Mouse (Mus musculus) kidney, postnatal 0 days (tissue): ENCODE measurements at regions not wholly inside any gene's neighbourhood (a gene's known extent, or its start where the extent isn't known, plus 50 kb on each side); places are given as distances from the start of the nearest gene placed in this dataset.

Source experiments
- ATAC-seq: fragments of 200-750 bp; cut with Nextera tagmentation; replicated peaks from 2 replicates; pipeline ENCODE4 v1.8.0; 2017; ENCODE audit warnings: low read depth, moderate number of reproducible peaks, moderate TSS enrichment, moderate library complexity; ENCODE audit not compliant: low FRiP score
- DNase-seq: peaks from one replicate; pipeline ENCODE4 v3.0.0-alpha.2; 2016; ENCODE audit warnings: low spot score
- H3K27ac ChIP-seq: fragments of 300-500 bp; sonication (generic); 2 replicates; pipeline ENCODE4 v1.5.1; 2014; ENCODE audit warnings: mild to moderate bottlenecking
- H3K27me3 ChIP-seq: fragments of 300-500 bp; sonication (generic); 2 replicates; pipeline ENCODE4 v1.6.1; 2014; ENCODE audit warnings: low read length, mixed read lengths; ENCODE audit not compliant: insufficient read depth
- H3K36me3 ChIP-seq: fragments of 300-500 bp; sonication (generic); 2 replicates; pipeline ENCODE4 v1.6.1; 2014; ENCODE audit warnings: low read length, mixed read lengths; ENCODE audit not compliant: insufficient read depth
- H3K4me1 ChIP-seq: fragments of 300-500 bp; sonication (generic); replicated peaks from 2 replicates; pipeline ENCODE4 v1.6.1; 2014; ENCODE audit warnings: antibody characterized with exemption, low read length, mixed read lengths; ENCODE audit not compliant: insufficient read depth
- H3K4me2 ChIP-seq: fragments of 300-500 bp; sonication (generic); 2 replicates; pipeline ENCODE4 v1.6.1; 2014; ENCODE audit warnings: mild to moderate bottlenecking, low read length, moderate library complexity, mixed read lengths
- H3K4me3 ChIP-seq: fragments of 300-500 bp; sonication (generic); replicated peaks from 2 replicates; pipeline ENCODE4 v1.5.1; 2014; ENCODE audit warnings: low read depth, low read length
- H3K9ac ChIP-seq: fragments of 300-500 bp; sonication (generic); 2 replicates; pipeline ENCODE4 v1.6.1; 2014; ENCODE audit warnings: low read depth, low read length
- H3K9me3 ChIP-seq: fragments of 300-500 bp; sonication (generic); replicated peaks from 2 replicates; pipeline ENCODE4 v1.6.1; 2016; ENCODE audit warnings: low read length, inconsistent platforms, mixed read lengths
- CTCF ChIP-seq: IDR thresholded peaks from 2 replicates; pipeline ENCODE4 v1.5.1; 2016; ENCODE audit warnings: antibody characterized with exemption, low read depth, mild to moderate bottlenecking, moderate library complexity
- WGBS: fragments of 180-500 bp; shearing (Covaris S2); extraction: QIAGEN DNeasy Blood & Tissue Kit; methylation state at CpG from one replicate; pipeline ENCODE4 v1.1.7; 2014; 5-methylcytosine and 5-hydroxymethylcytosine counted together

- peak; percentile 8 for DNase-seq
- no peak for TF ChIP-seq CTCF
- Histone ChIP-seq H3K27me3 (no peaks in the 10 kb centered on the region), H3K9me3 (no peaks in the 10 kb centered on the region), H3K27ac (no peak overlapping the region), H3K36me3 (no peaks in the 10 kb centered on the region), H3K4me1 (no peaks in the 10 kb centered on the region), H3K9ac (no peak overlapping the region), H3K4me2 (no peak overlapping the region), H3K4me3 (no peak overlapping the region)
- no peak for ATAC-seq
- WGBS = 28% methylated on average over 6 of the region's 6 CpGs
Measured at GRCm38 (mm10) chr9:52853338-52853737, 173.8 kb upstream of the AI593442 start.

- no peak for TF ChIP-seq CTCF
- no peak overlapping the region for H3K4me3 ChIP-seq
- H3K27ac ChIP-seq = no peak overlapping the region
- no peaks in the 10 kb centered on the region for H3K36me3 ChIP-seq
- no peaks in the 10 kb centered on the region for H3K4me1 ChIP-seq
- ATAC-seq (no peak), DNase-seq (no peak)
- no peak overlapping the region for H3K9ac ChIP-seq
- no peaks in the 10 kb centered on the region for H3K27me3 ChIP-seq
- no peak overlapping the region for H3K4me2 ChIP-seq
- WGBS = 75% methylated on average over 2 of the region's 2 CpGs
- H3K9me3 ChIP-seq = no peaks in the 10 kb centered on the region
Measured at GRCm38 (mm10) chr9:52850552-52850951, 171.0 kb upstream of the AI593442 start.

GRCm38 (mm10) chr9:52849931-52850330 is 170.4 kb upstream of the AI593442 start:
- ATAC-seq (no peak), DNase-seq (no peak)
- no peaks in the 10 kb centered on the region for H3K4me1 ChIP-seq
- 68% methylated on average over 3 of the region's 3 CpGs for WGBS
- no peaks in the 10 kb centered on the region for H3K27me3 ChIP-seq
- no peaks in the 10 kb centered on the region for H3K36me3 ChIP-seq
- no peaks in the 10 kb centered on the region for H3K9me3 ChIP-seq
- H3K27ac ChIP-seq = no peak overlapping the region
- no peak overlapping the region for H3K9ac ChIP-seq
- H3K4me3 ChIP-seq = no peak overlapping the region
- no peak for TF ChIP-seq CTCF
- no peak overlapping the region for H3K4me2 ChIP-seq

- 77% methylated on average over 4 of the region's 4 CpGs for WGBS
- H3K4me3 ChIP-seq = no peak overlapping the region
- H3K9ac ChIP-seq = no peak overlapping the region
- ATAC-seq = no peak
- no peak for DNase-seq
- no peak for TF ChIP-seq CTCF
- H3K4me2 ChIP-seq = no peak overlapping the region
- H3K9me3 ChIP-seq = no peaks in the 10 kb centered on the region
- no peaks in the 10 kb centered on the region for H3K4me1 ChIP-seq
- no peaks in the 10 kb centered on the region for H3K27me3 ChIP-seq
- no peaks in the 10 kb centered on the region for H3K36me3 ChIP-seq
- no peak overlapping the region for H3K27ac ChIP-seq
Measured at GRCm38 (mm10) chr9:52841105-52841504, 161.5 kb upstream of the AI593442 start.

GRCm38 (mm10) chr9:52839996-52840395 is 160.4 kb upstream of the AI593442 start:
- ATAC-seq (no peak), DNase-seq (no peak)
- Histone ChIP-seq H3K4me3 (no peak overlapping the region), H3K9me3 (no peaks in the 10 kb centered on the region), H3K27ac (no peak overlapping the region), H3K36me3 (no peaks in the 10 kb centered on the region), H3K27me3 (no peaks in the 10 kb centered on the region), H3K4me1 (no peaks in the 10 kb centered on the region), H3K9ac (no peak overlapping the region), H3K4me2 (no peak overlapping the region)
- no peak for TF ChIP-seq CTCF

GRCm38 (mm10) chr9:52836151-52836630 is 156.6 kb upstream of the AI593442 start:
- Histone ChIP-seq H3K36me3 (no peaks in the 10 kb centered on the region), H3K9ac (no peak overlapping the region), H3K4me2 (no peak overlapping the region), H3K4me1 (no peaks in the 10 kb centered on the region), H3K27ac (no peak overlapping the region), H3K9me3 (no peaks in the 10 kb centered on the region), H3K4me3 (no peak overlapping the region), H3K27me3 (no peaks in the 10 kb centered on the region)
- WGBS = 91% methylated on average over 6 of the region's 6 CpGs
- no peak for ATAC-seq
- DNase-seq = no peak
- TF ChIP-seq CTCF = no peak

- H3K4me1 ChIP-seq = no peaks in the 10 kb centered on the region
- 86% methylated on average over 8 of the region's 8 CpGs for WGBS
- no peak overlapping the region for H3K9ac ChIP-seq
- H3K9me3 ChIP-seq = no peaks in the 10 kb centered on the region
- ATAC-seq = no peak
- no peaks in the 10 kb centered on the region for H3K36me3 ChIP-seq
- no peak overlapping the region for H3K4me2 ChIP-seq
- DNase-seq = no peak
- no peak overlapping the region for H3K27ac ChIP-seq
- H3K27me3 ChIP-seq = no peaks in the 10 kb centered on the region
- TF ChIP-seq CTCF = no peak
- H3K4me3 ChIP-seq = no peak overlapping the region
Measured at GRCm38 (mm10) chr9:52835481-52836150, 156.0 kb upstream of the AI593442 start.
